Mouse (Mus musculus) erythroblast, adult 5-6 weeks (primary cell): ENCODE measurements around the gene F930015N05Rik. TPM values are rescaled to one million over a fixed set of nuclear protein-coding genes. Genes with fewer than 3 reads are reported as not detected.

ENCODE experiments used
- ATAC-seq: replicated peaks from 2 replicates; pipeline ENCODE4 v1.8.0; 2016; ENCODE audit warnings: moderate number of reproducible peaks, mild to moderate bottlenecking, moderate TSS enrichment, inconsistent platforms; ENCODE audit not compliant: poor library complexity, low FRiP score, severe bottlenecking
- total RNA-seq, 2 experiments: library from RNA; stranded (forward) in 1 of 2; stranded (reverse) in 1 of 2; fragments of 150-400 nt in 1 of 2; fragments of 200-764, 138-1000 nt in 1 of 2; gene quantifications; 2 replicates each; pipeline versions ENCODE4 v1.2.3 to v1.2.4; 2015 to 2017; ENCODE audit warnings: low replicate concordance in 2 of 2

The F930015N05Rik gene
- total RNA-seq, 2 experiments from 2014 or later = not detected

DNA sequence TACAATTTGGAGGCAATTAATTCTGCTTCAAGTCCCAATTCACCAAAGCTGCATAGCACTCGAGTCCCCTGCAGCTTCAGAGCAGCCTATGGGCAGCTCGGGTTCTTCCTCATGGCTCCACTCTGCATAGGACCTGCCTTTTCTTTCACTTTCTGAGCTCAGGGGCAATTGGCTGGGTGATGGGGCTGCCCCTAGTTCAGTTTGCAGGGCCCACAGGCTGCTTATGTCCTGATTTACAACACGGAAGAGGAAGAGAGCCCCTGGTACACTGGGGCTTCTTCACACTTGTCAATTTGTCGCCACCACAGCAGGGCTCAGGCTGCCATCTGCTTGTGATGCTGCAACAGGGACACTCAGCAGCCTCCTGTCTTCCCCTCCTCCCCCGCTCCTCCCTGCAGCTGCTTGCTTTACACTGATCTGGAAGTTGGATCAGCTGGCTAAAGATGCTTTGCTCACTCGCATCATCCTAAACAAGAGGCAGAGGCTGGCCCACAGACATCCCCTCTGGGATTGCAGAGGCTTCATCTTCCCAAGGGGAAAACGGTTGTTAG lies 40.0 kb downstream of the F930015N05Rik start:
- ATAC-seq = no peak

DNA sequence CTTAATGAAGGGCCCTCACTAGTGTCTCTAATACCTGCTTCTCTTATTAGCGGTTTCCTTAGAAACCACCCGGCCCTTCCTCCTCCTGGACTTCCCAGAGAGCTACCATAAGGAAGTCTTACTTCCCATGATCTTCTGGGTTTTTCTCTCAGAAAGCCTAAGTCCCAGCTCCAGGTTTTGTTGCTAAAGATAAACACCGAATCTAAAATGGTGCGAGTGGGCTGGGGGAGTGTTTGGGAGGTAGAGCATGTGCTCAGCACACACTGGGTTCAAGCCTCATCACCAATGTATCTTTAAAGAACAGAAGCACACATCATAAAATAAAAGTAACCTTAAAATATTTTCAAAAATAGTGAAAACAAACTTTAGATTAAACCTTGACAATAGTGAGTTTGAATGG lies 50.1 kb downstream of the F930015N05Rik start:
- no peak for ATAC-seq

Other genes starting within 250 kb of the F930015N05Rik start
- not detected in 2 replicates for gene Hs3st3a1, start 1.3 kb downstream of the F930015N05Rik start, total RNA-seq (2015; ENCODE audit: low replicate concordance)
- gene Hs3st3a1, start 1.3 kb downstream of the F930015N05Rik start, total RNA-seq (2017; ENCODE audit: low replicate concordance) = not detected in 2 replicates